Mouse (Mus musculus) limb, embryonic 15.5 days (tissue): Measurements from ENCODE around the gene Ankrd33. TPM values are rescaled to one million over a fixed set of nuclear protein-coding genes. Genes with fewer than 3 reads are reported as not detected.

ENCODE experiments used
- ATAC-seq: fragments of 200-750 bp; cut with Nextera tagmentation; 2 replicates; pipeline ENCODE4 v1.8.0; 2017; ENCODE audit warnings: low read depth, moderate TSS enrichment; ENCODE audit not compliant: insufficient number of reproducible peaks, low FRiP score, low TSS enrichment
- H3K27ac ChIP-seq: fragments of 300-500 bp; sonication (generic); 2 replicates; pipeline ENCODE4 v1.5.1; 2015; ENCODE audit warnings: moderate library complexity, mild to moderate bottlenecking, inconsistent platforms
- H3K27me3 ChIP-seq: fragments of 300-500 bp; sonication (generic); 2 replicates; pipeline ENCODE4 v1.6.1; 2015; ENCODE audit warnings: inconsistent platforms
- H3K36me3 ChIP-seq: fragments of 300-500 bp; sonication (generic); 2 replicates; pipeline ENCODE4 v1.6.1; 2015; ENCODE audit warnings: inconsistent platforms
- H3K4me1 ChIP-seq: fragments of 300-500 bp; sonication (generic); 2 replicates; pipeline ENCODE4 v1.6.1; 2015; ENCODE audit warnings: inconsistent platforms
- H3K4me2 ChIP-seq: fragments of 300-500 bp; sonication (generic); 2 replicates; pipeline ENCODE4 v1.6.1; 2015; ENCODE audit warnings: mild to moderate bottlenecking, inconsistent platforms
- H3K4me3 ChIP-seq: fragments of 300-500 bp; sonication (generic); 2 replicates; pipeline ENCODE4 v1.5.1; 2015; ENCODE audit warnings: mild to moderate bottlenecking, inconsistent platforms
- H3K9ac ChIP-seq: fragments of 300-500 bp; sonication (generic); 2 replicates; pipeline ENCODE4 v1.6.1; 2015; ENCODE audit warnings: inconsistent platforms
- H3K9me3 ChIP-seq: fragments of 300-500 bp; sonication (generic); 2 replicates; pipeline ENCODE4 v1.6.1; 2016; ENCODE audit warnings: inconsistent platforms
- WGBS: fragments of 180-500 bp; shearing (Covaris S2); methylation state at CpG from one replicate; pipeline ENCODE4 v1.1.7; 2015; 5-methylcytosine and 5-hydroxymethylcytosine counted together
- polyA plus RNA-seq: library from polyadenylated mRNA; unstranded; fragments of >200 nt; fragmentation: Nextera tagmentation; extraction: Ambion mirVana; gene quantifications from 2 replicates; pipeline ENCODE4 v1.2.1, GENCODE M21; 2015

Gene Ankrd33
- polyA plus RNA-seq, 1 experiment from 2014 or later: not detected

DNA sequence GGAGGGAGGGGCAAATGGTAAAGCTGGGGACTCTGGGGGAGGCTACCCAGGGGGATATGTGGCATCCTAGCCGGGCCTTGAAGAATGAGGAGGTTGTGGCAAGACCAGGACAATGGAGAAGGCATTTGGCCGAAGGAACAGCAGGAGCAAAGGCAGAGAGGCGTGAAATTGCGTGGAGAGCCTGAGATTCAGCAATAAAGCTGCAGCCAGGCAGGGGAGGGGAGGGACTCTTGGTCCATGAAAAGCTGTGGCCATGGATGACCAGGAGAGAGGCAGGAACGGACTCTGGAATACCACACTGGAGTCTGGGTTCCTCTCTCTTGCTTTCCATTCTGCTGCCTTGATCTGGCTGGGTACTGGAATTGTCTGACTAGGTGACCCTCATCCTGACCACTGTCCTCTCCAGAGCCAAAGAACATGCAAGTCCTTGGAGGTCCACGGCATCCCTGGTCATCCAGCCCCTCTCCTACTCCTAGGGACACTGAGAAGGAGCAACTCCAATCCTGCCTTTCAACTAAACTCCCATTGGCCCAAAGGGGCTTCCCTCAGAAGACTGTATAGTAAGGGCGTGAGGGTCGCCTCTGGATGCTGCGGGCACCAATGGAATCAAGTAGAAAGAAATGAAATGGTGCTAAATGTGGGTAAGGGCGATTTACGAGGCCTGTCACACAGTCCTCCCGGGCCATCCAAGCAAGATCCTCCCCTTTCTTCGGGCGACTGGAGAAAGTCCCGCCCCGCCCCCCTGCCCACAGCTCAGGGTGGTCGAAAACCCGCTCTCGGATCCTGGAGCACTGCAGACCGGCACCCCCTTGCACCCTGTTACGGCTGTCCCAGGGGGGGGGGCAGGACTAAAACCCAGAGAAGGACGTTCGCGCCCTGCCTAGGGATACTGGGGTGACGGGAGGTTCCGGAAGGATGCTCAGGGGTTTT, 39.2 kb upstream of the Ankrd33 start:
- Histone ChIP-seq H3K36me3 (no peaks in the 10 kb centered on the region), H3K27me3 (no peaks in the 10 kb centered on the region), H3K4me3 (peak overlapping the region; percentile 79), H3K4me2 (peak overlapping the region; percentile 88), H3K9me3 (no peaks in the 10 kb centered on the region), H3K4me1 (peaks cover 64% of the 10 kb centered on the region), H3K27ac (no peak overlapping the region), H3K9ac (0 out of 2 replicates have a peak overlapping the region, but pooled peaks have one; percentile 14)
- WGBS: 11% methylated on average over 26 of the region's 26 CpGs
- ATAC-seq: no peak

DNA sequence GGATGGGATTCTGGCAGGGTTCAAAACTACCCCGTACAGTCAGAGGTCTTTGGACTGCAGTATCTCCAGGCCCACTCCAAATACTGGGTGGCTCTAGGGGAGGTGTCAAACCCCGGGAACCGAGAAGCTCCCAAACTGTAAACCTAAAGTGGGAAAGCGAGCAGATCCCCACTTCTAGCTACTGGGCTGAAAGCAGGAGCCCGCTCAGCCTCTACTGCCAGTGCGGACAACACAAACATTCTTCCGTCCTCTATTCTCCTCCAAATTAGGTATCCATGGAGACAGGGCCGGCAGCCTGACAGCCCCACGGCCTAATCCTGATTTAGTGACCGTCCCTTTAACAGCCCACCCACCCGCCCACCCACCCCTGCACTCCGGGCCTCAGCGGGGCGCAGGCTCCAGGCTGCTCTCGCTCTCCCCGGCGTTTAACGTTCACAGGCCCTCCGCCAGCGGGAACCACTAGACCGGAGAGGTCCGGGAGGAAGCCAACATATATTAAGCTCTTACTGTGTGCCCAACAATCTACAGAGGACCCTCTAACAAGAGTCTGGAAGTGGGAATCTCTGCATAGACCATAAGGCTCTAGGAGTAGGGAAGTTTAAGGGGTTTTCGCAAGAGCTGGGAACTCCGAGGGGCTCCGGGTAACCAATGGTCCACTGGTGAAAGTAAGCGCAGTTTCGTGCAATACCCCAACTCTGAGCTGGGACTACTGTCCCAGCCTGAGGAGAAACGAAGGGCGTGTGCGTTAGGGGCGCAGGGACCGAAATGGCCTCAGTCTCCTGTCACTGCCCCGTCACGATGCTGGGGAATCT, 38.3 kb upstream of the Ankrd33 start:
- Histone ChIP-seq H3K4me3 (peak overlapping the region; percentile 79), H3K36me3 (no peaks in the 10 kb centered on the region), H3K9me3 (no peaks in the 10 kb centered on the region), H3K27me3 (no peaks in the 10 kb centered on the region), H3K4me2 (peak overlapping the region; percentile 88), H3K4me1 (peaks cover 69% of the 10 kb centered on the region), H3K9ac (peak overlapping the region; percentile 71), H3K27ac (peak overlapping the region; percentile 74)
- ATAC-seq: no peak
- WGBS: 2% methylated on average over 34 of the region's 34 CpGs

DNA sequence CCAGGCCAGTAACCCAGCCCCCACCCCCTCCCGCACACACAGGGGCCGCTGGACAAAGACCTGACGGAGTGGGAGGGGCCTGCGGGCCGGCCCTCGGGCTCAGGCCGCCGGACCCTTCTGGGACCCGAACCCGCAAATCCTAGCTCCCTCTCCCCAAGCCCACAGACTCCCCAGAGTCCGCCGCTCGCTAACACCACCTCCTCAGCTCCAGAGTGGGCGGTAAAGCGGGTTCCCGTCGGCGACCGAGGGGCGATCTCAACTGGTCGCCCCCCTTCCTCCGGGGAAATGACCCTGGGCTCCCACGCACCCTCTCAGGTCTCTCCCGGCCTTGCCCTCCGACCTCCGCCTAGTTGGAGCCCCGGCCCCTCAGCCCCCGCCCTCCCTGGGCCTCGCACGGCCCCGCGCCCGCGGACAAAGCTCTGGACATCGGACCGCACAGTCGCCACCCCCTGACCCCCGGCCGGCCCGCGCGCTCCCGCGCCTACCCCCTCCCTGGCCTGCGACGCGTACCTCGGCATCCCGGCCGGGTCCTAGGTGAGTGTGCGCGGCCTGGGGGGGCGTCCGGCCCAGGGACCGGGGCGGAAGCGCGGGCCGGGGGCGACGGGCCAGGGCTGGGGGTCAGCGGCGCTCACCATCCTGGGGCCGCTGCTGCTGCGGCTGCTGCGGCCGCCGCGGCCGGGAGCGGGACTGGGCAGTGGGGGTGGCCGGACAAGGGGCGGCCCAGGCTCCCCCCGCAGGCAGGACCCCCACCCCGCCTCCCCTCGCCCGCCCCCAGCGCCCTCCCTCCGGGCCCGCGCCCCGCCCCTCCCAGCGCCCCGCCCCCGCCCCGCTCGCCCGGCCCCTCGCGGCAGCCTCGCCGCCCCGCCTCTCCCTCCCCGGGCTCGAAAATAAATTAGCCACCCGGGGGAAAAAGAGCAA, 37.5 kb upstream of the Ankrd33 start, which contains the start of gene Fignl2:
TSS of gene Fignl2 (minus strand) at position 755 of the 918 bp plus-strand sequence.
- peak within 1 kb of the TSS; percentile 74 for H3K27ac ChIP-seq
- no peaks in the 10 kb centered on the region for H3K9me3 ChIP-seq
- peak within 1 kb of the TSS; percentile 88 for H3K4me2 ChIP-seq
- peak within 1 kb of the TSS; percentile 71 for H3K9ac ChIP-seq
- H3K4me3 ChIP-seq: peak within 1 kb of the TSS; percentile 79
- WGBS: under 1% methylated on average over 64 of the region's 96 CpGs
- 0 out of 2 replicates have a peak, but pooled peaks have one; percentile 13 for ATAC-seq
- H3K27me3 ChIP-seq: no peaks in the 10 kb centered on the region
- no peaks in the 10 kb centered on the region for H3K36me3 ChIP-seq
- peaks cover 66% of the 10 kb centered on the region for H3K4me1 ChIP-seq

DNA sequence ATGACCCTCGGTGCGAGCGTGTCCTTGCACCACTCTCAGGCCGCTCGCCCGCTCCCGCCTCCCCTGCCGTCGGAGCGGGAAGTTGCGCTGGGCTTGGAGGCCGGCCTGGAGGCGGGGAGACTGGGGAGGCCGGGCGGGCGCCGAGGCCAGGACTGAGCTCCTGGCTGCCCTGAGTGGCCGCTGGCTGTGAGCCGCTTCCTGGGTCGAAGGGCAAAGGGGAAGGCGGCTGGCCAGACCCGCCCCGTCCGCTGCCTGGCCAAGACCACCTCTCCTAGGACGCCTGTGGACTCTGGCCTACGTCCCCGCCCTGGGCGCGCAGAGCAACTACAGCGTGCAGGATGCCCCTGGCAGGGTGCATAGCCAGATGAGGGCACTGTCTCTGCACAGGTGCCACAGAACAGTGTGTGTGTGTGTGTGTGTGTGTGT, 36.8 kb upstream of the Ankrd33 start:
- WGBS: 3% methylated on average over 23 of the region's 30 CpGs

DNA sequence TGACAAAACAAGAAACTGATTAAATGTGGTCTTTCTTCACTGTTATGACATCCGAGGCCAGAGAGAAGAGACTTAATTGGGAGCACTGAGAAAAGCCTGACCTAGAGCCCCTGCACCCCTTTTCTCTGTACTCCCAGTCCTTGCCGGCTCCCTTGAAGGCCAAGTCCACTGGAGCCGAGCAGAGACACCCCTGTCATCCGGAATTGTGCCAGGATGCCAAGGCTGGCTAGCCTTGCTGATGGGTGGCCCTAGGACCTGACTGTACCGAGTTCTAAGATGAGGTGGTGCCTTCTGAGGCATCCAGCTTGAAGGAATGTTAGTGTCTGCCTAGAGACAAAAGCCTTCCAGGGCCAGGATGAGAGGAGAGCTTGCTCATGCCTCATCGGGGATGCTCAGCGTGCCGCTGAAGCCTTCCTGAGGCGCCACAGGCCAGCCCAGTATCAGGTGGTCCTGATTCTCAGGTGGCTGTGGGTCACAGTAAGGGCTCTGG, 35.5 kb upstream of the Ankrd33 start:
- ATAC-seq: no peak
- no peak overlapping the region for H3K4me2 ChIP-seq
- H3K9ac ChIP-seq: no peak overlapping the region
- peaks cover 64% of the 10 kb centered on the region for H3K4me1 ChIP-seq
- no peaks in the 10 kb centered on the region for H3K9me3 ChIP-seq
- WGBS: 78% methylated on average over 9 of the region's 9 CpGs
- no peaks in the 10 kb centered on the region for H3K36me3 ChIP-seq
- no peak overlapping the region for H3K4me3 ChIP-seq
- no peak overlapping the region for H3K27ac ChIP-seq
- H3K27me3 ChIP-seq: no peaks in the 10 kb centered on the region

More for the DNA sequence above, 36.8 kb upstream of the Ankrd33 start:
- peak overlapping the region; percentile 88 for H3K4me2 ChIP-seq
- ATAC-seq: peak; percentile 56; the same call in 1 of the 2 replicates
- peaks cover 64% of the 10 kb centered on the region for H3K4me1 ChIP-seq
- no peaks in the 10 kb centered on the region for H3K27me3 ChIP-seq
- H3K27ac ChIP-seq: peak overlapping the region; percentile 74
- no peaks in the 10 kb centered on the region for H3K36me3 ChIP-seq
- peak overlapping the region; percentile 31 for H3K9ac ChIP-seq
- H3K9me3 ChIP-seq: no peaks in the 10 kb centered on the region
- peak overlapping the region; percentile 79 for H3K4me3 ChIP-seq

DNA sequence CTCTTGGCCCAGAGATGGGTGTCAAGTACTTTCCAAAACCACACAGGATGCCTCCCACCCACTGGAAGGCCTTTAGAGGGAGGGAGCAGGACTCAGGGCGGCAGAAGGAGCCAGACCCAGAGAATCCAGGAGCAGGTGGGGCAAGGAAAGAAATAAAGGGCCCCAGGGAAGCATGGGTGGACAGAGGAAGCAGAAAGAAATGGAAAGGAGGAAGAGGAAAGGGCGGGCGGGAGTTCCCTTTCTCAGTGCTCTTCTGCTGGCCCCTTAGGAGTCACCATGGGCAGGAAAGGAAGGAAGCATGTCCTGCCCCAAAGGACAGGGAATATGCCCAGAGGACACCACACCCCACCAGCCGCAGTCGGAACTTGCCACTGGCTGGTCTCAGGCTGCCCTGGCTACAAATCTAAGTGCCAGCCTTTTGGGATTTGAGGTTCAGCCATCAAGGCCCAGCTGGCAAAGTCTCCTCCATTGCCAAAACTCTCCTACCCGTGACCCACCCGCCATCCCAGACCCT, 34.5 kb upstream of the Ankrd33 start:
- Histone ChIP-seq H3K9ac (no peak overlapping the region), H3K4me3 (no peak overlapping the region), H3K27ac (no peak overlapping the region), H3K4me1 (peaks cover 54% of the 10 kb centered on the region), H3K4me2 (no peak overlapping the region), H3K36me3 (no peaks in the 10 kb centered on the region), H3K9me3 (no peaks in the 10 kb centered on the region), H3K27me3 (no peaks in the 10 kb centered on the region)
- WGBS: 62% methylated on average over 7 of the region's 7 CpGs
- ATAC-seq: no peak

DNA sequence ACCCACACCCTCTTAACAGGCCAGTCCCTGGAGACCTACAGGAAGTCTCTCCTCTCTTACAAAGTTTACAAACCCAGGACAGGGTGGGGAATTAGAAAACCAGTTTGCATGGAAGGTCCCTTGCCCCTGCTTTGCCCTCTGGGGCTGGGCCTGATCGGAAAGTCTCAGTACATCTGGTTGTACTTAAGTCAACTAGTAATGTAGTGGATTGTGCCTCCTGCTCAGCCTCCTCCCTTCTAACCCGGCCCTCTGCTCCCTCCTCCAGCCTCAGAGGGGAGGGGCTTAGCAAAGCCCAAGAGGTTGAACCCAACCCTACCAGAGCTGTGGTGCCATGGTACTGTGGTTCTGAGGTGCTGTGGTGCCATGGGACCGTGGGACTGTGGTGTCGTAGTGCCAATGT, 33.3 kb upstream of the Ankrd33 start:
- no peak overlapping the region for H3K4me2 ChIP-seq
- peaks cover 46% of the 10 kb centered on the region for H3K4me1 ChIP-seq
- WGBS: 30% methylated on average over 4 of the region's 4 CpGs
- H3K27me3 ChIP-seq: no peaks in the 10 kb centered on the region
- H3K9ac ChIP-seq: no peak overlapping the region
- no peak overlapping the region for H3K4me3 ChIP-seq
- H3K36me3 ChIP-seq: no peaks in the 10 kb centered on the region
- H3K27ac ChIP-seq: peak overlapping the region; percentile 57
- H3K9me3 ChIP-seq: no peaks in the 10 kb centered on the region
- no peak; the same call in 1 of the 2 replicates for ATAC-seq

DNA sequence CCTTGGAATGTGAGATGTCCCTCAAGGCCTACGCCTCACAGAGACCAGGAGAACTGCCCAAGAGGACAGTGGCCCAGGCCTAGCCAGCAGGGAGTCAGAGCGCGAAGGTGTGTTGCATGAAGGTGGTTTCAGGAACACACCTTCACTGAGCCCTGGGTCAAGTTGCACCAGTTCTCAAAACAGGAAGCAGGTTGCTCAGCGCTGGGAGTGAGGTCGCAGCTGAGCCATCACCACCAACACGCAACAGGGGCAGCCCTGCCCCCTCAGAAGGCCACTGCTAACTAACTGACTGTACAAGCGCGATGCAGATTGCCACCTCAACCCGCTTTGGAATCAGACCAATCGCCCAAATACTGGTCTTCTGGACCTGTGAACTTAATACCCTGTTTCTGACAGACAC, 31.1 kb upstream of the Ankrd33 start:
- Histone ChIP-seq H3K27ac (no peak overlapping the region), H3K9me3 (no peaks in the 10 kb centered on the region), H3K36me3 (no peaks in the 10 kb centered on the region), H3K4me1 (peaks cover 29% of the 10 kb centered on the region), H3K9ac (no peak overlapping the region), H3K27me3 (no peaks in the 10 kb centered on the region), H3K4me2 (no peak overlapping the region), H3K4me3 (no peak overlapping the region)
- ATAC-seq: no peak
- WGBS: 66% methylated on average over 10 of the region's 10 CpGs

DNA sequence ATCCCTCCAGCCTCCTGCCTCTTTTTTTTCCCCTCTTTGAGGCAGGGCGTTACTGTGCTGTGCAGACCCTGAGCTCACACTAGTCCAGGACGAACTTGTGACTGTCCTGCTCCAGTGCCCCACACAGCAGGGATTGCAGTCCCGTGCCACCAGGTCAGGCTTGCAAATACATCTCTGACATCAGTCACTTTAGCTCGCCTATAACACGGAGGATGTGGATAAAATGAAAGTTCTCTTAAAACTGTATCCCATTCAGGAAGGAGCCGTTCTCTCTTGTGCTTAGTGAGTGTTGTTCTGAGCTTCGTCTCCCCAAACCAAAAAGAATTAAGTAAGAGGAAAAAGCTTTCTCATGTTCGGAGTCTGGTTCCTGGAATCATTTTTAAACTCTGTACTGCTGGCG, 29.1 kb upstream of the Ankrd33 start:
- no peak overlapping the region for H3K9ac ChIP-seq
- H3K9me3 ChIP-seq: no peaks in the 10 kb centered on the region
- 60% methylated on average over 9 of the region's 9 CpGs for WGBS
- H3K4me3 ChIP-seq: no peak overlapping the region
- no peak for ATAC-seq
- H3K4me1 ChIP-seq: peaks cover 14% of the 10 kb centered on the region
- no peaks in the 10 kb centered on the region for H3K36me3 ChIP-seq
- no peaks in the 10 kb centered on the region for H3K27me3 ChIP-seq
- no peak overlapping the region for H3K4me2 ChIP-seq
- peak overlapping the region; percentile 68 for H3K27ac ChIP-seq

DNA sequence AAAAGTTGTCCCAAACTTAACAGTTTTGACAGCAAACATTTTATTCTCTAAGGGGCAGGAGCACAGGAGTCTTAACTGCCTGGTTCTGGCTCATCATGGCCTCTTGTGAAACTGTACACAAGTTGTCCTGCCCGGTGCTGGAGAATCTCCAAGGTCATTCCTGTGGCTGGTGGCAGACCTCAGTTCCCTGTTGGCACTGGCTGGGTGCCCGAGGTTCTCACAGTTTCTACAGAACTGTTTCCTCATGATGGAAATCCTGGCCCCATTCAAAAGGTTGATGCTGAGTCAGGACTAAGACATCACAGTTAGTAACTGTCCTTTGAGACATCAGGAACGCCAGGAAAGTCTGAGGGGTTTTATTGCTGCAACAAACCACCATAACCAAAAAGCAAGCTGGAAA, 28.6 kb upstream of the Ankrd33 start:
- Histone ChIP-seq H3K27ac (peak overlapping the region; percentile 68), H3K9me3 (no peaks in the 10 kb centered on the region), H3K4me2 (no peak overlapping the region), H3K4me1 (peaks cover 10% of the 10 kb centered on the region; the same call in 1 of the 2 replicates), H3K4me3 (no peak overlapping the region), H3K36me3 (no peaks in the 10 kb centered on the region), H3K9ac (no peak overlapping the region), H3K27me3 (no peaks in the 10 kb centered on the region)
- WGBS: 44% methylated on average over 3 of the region's 3 CpGs
- ATAC-seq: no peak

DNA sequence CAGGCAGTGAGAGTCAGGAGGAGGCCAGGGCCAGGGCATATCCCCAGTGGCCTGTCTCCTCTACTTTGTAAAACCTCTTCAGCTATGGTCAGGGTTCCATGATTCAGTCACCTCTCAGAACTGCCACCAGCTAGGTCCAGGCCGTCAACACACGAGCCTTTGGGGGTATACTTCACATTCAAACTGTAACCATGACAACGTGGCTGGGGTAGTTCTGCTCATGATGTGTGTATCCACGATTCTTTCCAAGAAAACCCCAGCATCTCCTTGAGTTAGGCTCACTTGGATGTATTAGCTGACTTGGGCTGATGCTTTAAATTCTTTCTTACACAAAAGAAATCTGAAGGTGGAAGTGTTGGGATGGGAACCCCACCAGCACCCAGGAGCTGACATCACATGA, 27.3 kb upstream of the Ankrd33 start:
- Histone ChIP-seq H3K9me3 (no peaks in the 10 kb centered on the region), H3K36me3 (no peaks in the 10 kb centered on the region), H3K4me3 (no peak overlapping the region), H3K27me3 (no peaks in the 10 kb centered on the region), H3K4me2 (no peak overlapping the region), H3K9ac (no peak overlapping the region), H3K4me1 (peaks cover 17% of the 10 kb centered on the region), H3K27ac (no peak overlapping the region)
- ATAC-seq: no peak
- 71% methylated on average over 4 of the region's 4 CpGs for WGBS
